Mouse (Mus musculus) CH12.LX (cell line): ENCODE data around the gene Gm884. TPM values are rescaled to one million over a fixed set of nuclear protein-coding genes. Genes with fewer than 3 reads are reported as not detected.

Experiments
- DNase-seq: peaks from one replicate; pipeline ENCODE4 v3.0.0-alpha.2; 2013; ENCODE audit errors: extremely low read depth
- H3K27ac ChIP-seq: 2 replicates; pipeline ENCODE4 v1.5.1; 2012; ENCODE audit warnings: low read depth, mild to moderate bottlenecking, control low read depth, moderate library complexity; ENCODE audit not compliant: insufficient read depth
- H3K27me3 ChIP-seq: replicated peaks from 2 replicates; pipeline ENCODE3; 2012; ENCODE audit warnings: inconsistent platforms
- H3K36me3 ChIP-seq, 2 experiments: replicated peaks in 1 of 2; 2 replicates each; pipeline versions ENCODE3 to v1.6.1; 2012; ENCODE audit warnings: inconsistent platforms in 1 of 2, low read length in 1 of 2, mild to moderate bottlenecking in 1 of 2, mixed read lengths in 1 of 2, moderate library complexity in 1 of 2; ENCODE audit not compliant: control insufficient read depth in 1 of 2, insufficient read depth in 1 of 2
- H3K4me1 ChIP-seq, 2 experiments: 2 replicates each; pipeline ENCODE4 v1.6.1; 2012; ENCODE audit warnings: inconsistent platforms in 1 of 2, moderate library complexity in 1 of 2; ENCODE audit not compliant: insufficient read depth in 2 of 2, control insufficient read depth in 1 of 2
- H3K4me2 ChIP-seq: 2 replicates; pipeline ENCODE4 v1.6.1; 2012; ENCODE audit warnings: low read depth, mild to moderate bottlenecking, control low read depth; ENCODE audit not compliant: poor library complexity, insufficient read depth, severe bottlenecking
- H3K4me3 ChIP-seq, 3 experiments: fragments of 150-350 bp in 1 of 3; sonication (generic) in 1 of 3; replicated peaks in 1 of 3; 2 replicates each; pipeline versions ENCODE3 to v1.5.1; 2011 to 2012; ENCODE audit warnings: low read depth in 2 of 3, low read length in 2 of 3, mild to moderate bottlenecking in 2 of 3, moderate library complexity in 2 of 3, control low read depth in 1 of 3, improper control_type of control experiment in 1 of 3, inconsistent platforms in 1 of 3, mixed read lengths in 1 of 3; ENCODE audit not compliant: poor library complexity in 1 of 3
- H3K79me2 ChIP-seq: replicated peaks from 2 replicates; pipeline ENCODE4 v1.6.1; 2012; ENCODE audit warnings: mild to moderate bottlenecking, moderate library complexity; ENCODE audit not compliant: control insufficient read depth, poor library complexity, insufficient read depth, severe bottlenecking; ENCODE audit errors: extremely low read depth
- H3K9ac ChIP-seq: 2 replicates; pipeline ENCODE4 v1.6.1; 2012; ENCODE audit warnings: low read depth, mild to moderate bottlenecking, control low read depth, moderate library complexity; ENCODE audit not compliant: insufficient read depth
- H3K9me3 ChIP-seq: replicated peaks from 2 replicates; pipeline ENCODE3; 2012; ENCODE audit warnings: low read length, inconsistent platforms, mixed read lengths
- CHD1 ChIP-seq: IDR thresholded peaks from 2 replicates; pipeline ENCODE4 v1.6.1; 2012; ENCODE audit warnings: low read depth, low read length, improper control_type of control experiment, inconsistent platforms
- CTCF ChIP-seq, 2 experiments: IDR thresholded peaks in 1 of 2; conservative IDR thresholded peaks in 1 of 2; 2 replicates each; pipeline ENCODE4 v1.5.1; 2011 to 2012; ENCODE audit warnings: low read depth in 2 of 2, low read length in 2 of 2, improper control_type of control experiment in 1 of 2, inconsistent platforms in 1 of 2, mild to moderate bottlenecking in 1 of 2, moderate library complexity in 1 of 2
- ELF1 ChIP-seq: IDR thresholded peaks from 2 replicates; pipeline ENCODE4 v1.6.1; 2014; ENCODE audit warnings: low read depth, mild to moderate bottlenecking, inconsistent platforms, low read length, improper control_type of control experiment
- ETS1 ChIP-seq: conservative IDR thresholded peaks from 2 replicates; pipeline ENCODE4 v1.6.1; 2012; ENCODE audit warnings: low read depth, mild to moderate bottlenecking, inconsistent platforms, low read length, improper control_type of control experiment, moderate library complexity
- GABPA ChIP-seq: IDR thresholded peaks from 2 replicates; pipeline ENCODE4 v1.6.1; 2012; ENCODE audit warnings: low read depth, low read length, improper control_type of control experiment, inconsistent platforms; ENCODE audit not compliant: insufficient replicate concordance
- JUN ChIP-seq: IDR thresholded peaks from 2 replicates; pipeline ENCODE4 v1.6.1; 2011; ENCODE audit warnings: low read depth, mild to moderate bottlenecking, low read length, improper control_type of control experiment, moderate library complexity; ENCODE audit not compliant: insufficient read depth
- JUND ChIP-seq: conservative IDR thresholded peaks from 2 replicates; pipeline ENCODE4 v1.6.1; 2011; ENCODE audit warnings: low read depth, low read length, improper control_type of control experiment
- KAT2A ChIP-seq: IDR thresholded peaks from 2 replicates; pipeline ENCODE4 v1.6.1; 2012; ENCODE audit warnings: low read length, improper control_type of control experiment, inconsistent platforms; ENCODE audit not compliant: insufficient replicate concordance
- MAZ ChIP-seq: IDR thresholded peaks from 2 replicates; pipeline ENCODE4 v1.6.1; 2012; ENCODE audit warnings: low read depth, mild to moderate bottlenecking, inconsistent platforms, low read length, improper control_type of control experiment, moderate library complexity
- MEF2A ChIP-seq: IDR thresholded peaks from 2 replicates; pipeline ENCODE4 v1.6.1; 2014; ENCODE audit warnings: low read depth, mild to moderate bottlenecking, inconsistent platforms, low read length, improper control_type of control experiment, borderline replicate concordance
- MXI1 ChIP-seq: IDR thresholded peaks from 2 replicates; pipeline ENCODE4 v1.6.1; 2011; ENCODE audit warnings: mild to moderate bottlenecking, low read depth, low read length, improper control_type of control experiment
- MYC ChIP-seq: IDR thresholded peaks from 2 replicates; pipeline ENCODE4 v1.6.1; 2011; ENCODE audit warnings: low read depth, mild to moderate bottlenecking, improper control_type of control experiment, low read length
- NRF1 ChIP-seq: IDR thresholded peaks from 2 replicates; pipeline ENCODE4 v1.6.1; 2014; ENCODE audit warnings: low read depth, mild to moderate bottlenecking, inconsistent platforms, low read length, improper control_type of control experiment, moderate library complexity
- PAX5 ChIP-seq: IDR thresholded peaks from 2 replicates; pipeline ENCODE4 v1.6.1; 2012; ENCODE audit warnings: low read length, inconsistent platforms, mixed read lengths
- POLR2A ChIP-seq: IDR thresholded peaks from 2 replicates; pipeline ENCODE4 v1.6.1; 2011; ENCODE audit warnings: low read depth, mild to moderate bottlenecking, improper control_type of control experiment, low read length
- RCOR1 ChIP-seq: conservative IDR thresholded peaks from 2 replicates; pipeline ENCODE4 v1.6.1; 2012; ENCODE audit warnings: low read depth, mild to moderate bottlenecking, inconsistent platforms, low read length, improper control_type of control experiment
- SMC3 ChIP-seq: IDR thresholded peaks from 2 replicates; pipeline ENCODE4 v1.6.1; 2011; ENCODE audit warnings: low read depth, low read length, improper control_type of control experiment
- USF1 ChIP-seq: IDR thresholded peaks from 2 replicates; pipeline ENCODE4 v1.6.1; 2014; ENCODE audit warnings: low read depth, mild to moderate bottlenecking, inconsistent platforms, low read length, improper control_type of control experiment
- ZC3H11A ChIP-seq: IDR thresholded peaks from 2 replicates; pipeline ENCODE4 v1.6.1; 2012; ENCODE audit warnings: low read depth, mild to moderate bottlenecking, inconsistent platforms, low read length, improper control_type of control experiment
- ZNF384 ChIP-seq: IDR thresholded peaks from 2 replicates; pipeline ENCODE4 v1.6.1; 2012; ENCODE audit warnings: low read depth, low read length, improper control_type of control experiment, inconsistent platforms
- dilution Hi-C: fragments of 300-500 bp; cut with MboI; formaldehyde crosslinking; loops from 2 replicates; pipeline ENCODE4 v1.14.3; 2020; ENCODE audit warnings: low sequenced_read_pairs; ENCODE audit not compliant: extremely low pct_unique_long_range_greater_than_20kb, extremely low pct_ligation_motif_present
- in situ Hi-C: fragments of 300-500 bp; cut with MboI; formaldehyde crosslinking; loops from 3 replicates; pipeline ENCODE4 v1.14.3; 2019; ENCODE audit warnings: low sequenced_read_pairs, low pct_ligation_motif_present, low pct_unique_long_range_greater_than_20kb, mixed read lengths
- polyA plus RNA-seq: library from polyadenylated mRNA; unstranded; fragments of >175 nt; gene quantifications from 2 replicates; pipeline ENCODE4 v1.2.1, GENCODE M21; 2012; ENCODE audit warnings: low read depth; ENCODE audit not compliant: insufficient read length
- total RNA-seq, 2 experiments: library from RNA; depleted of rRNA; stranded (reverse); fragments of 300-350 nt in 1 of 2; fragments of >200 nt in 1 of 2; gene quantifications; 2 replicates each; pipeline ENCODE4 v1.2.3; 2012 to 2014

The Gm884 gene
- total and polyA plus RNA-seq, 3 experiments: not detected

DNA sequence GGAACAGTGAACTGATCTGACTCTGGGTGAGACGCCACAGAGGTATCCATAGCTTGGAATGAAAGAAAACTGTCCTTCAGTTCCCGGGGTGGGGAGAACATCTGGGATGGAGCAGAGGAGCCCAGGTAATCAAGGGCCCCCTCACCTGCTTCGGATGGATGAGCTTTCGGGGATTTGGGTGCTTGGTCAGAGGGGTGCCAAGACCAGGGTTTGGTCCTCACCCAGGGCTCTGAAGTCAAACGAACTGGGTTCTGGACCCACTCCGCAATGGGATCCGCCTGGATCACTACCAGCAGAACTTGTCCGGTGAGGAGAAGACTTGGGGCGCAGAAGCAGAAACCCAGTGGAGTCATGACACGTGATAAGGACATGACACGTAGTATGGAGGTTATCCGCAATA, 116.4 kb downstream of the Gm884 start, which contains the start of gene Lrrc37a:
TSS of gene Lrrc37a (minus strand) at position 101 of the 400 bp plus-strand sequence.
- Histone ChIP-seq H3K4me3 (no peak within 1 kb of the TSS), H3K4me1 (no peaks in the 10 kb centered on the region), H3K27ac (no peak within 1 kb of the TSS), H3K4me2 (no peak within 1 kb of the TSS), H3K9me3 (no peaks in the 10 kb centered on the region), H3K79me2 (no peaks in the 10 kb centered on the region), H3K36me3 (no peaks in the 10 kb centered on the region), H3K27me3 (peaks cover 59% of the 10 kb centered on the region), H3K9ac (no peak within 1 kb of the TSS)
- no peak for TF ChIP-seq JUND
- no peak for TF ChIP-seq MEF2A
- TF ChIP-seq ETS1: no peak
- no peak for TF ChIP-seq MAZ
- no peak for TF ChIP-seq SMC3
- no peak for TF ChIP-seq NRF1
- no peak for TF ChIP-seq CTCF (conservative IDR thresholded peaks at IDR 0.05 in 1 of 2, IDR thresholded peaks at IDR 0.05 in 1 of 2; ENCODE audit: low read depth in 2 of 2, low read length in 2 of 2)
- TF ChIP-seq POLR2A: no peak
- no peak for TF ChIP-seq MXI1
- no peak for TF ChIP-seq MYC
- no peak for TF ChIP-seq KAT2A
- no peak for TF ChIP-seq ELF1
- TF ChIP-seq ZNF384: no peak
- TF ChIP-seq PAX5: no peak
- TF ChIP-seq GABPA: no peak
- no peak for TF ChIP-seq JUN
- TF ChIP-seq RCOR1: no peak
- no peak for TF ChIP-seq ZC3H11A
- no peak for TF ChIP-seq USF1
- TF ChIP-seq CHD1: no peak
- in situ Hi-C loops (no loop called here), dilution Hi-C loops (no loop called here)
- DNase-seq: no peak

Other genes with a start within 250 kb of the Gm884 start
- gene Plekhm1, start 208.5 kb downstream of the Gm884 start, total RNA-seq (2012; rRNA removed): 5.3 and 5.4 TPM in 2 replicates
- gene Plekhm1, start 208.5 kb downstream of the Gm884 start, total RNA-seq (2014; rRNA removed): 2.7 and 3.5 TPM in 2 replicates
- gene Plekhm1, start 208.5 kb downstream of the Gm884 start, polyA plus RNA-seq: 18.3 and 23.2 TPM in 2 replicates
- not detected in 2 replicates for gene Lrrc37a, start 116.5 kb downstream of the Gm884 start, total RNA-seq (2012; rRNA removed)
- not detected in 2 replicates for gene Lrrc37a, start 116.5 kb downstream of the Gm884 start, total RNA-seq (2014; rRNA removed)
- not detected in 2 replicates for gene Lrrc37a, start 116.5 kb downstream of the Gm884 start, polyA plus RNA-seq
- gene Lyzl6, start 17.8 kb upstream of the Gm884 start, total RNA-seq (2012; rRNA removed): not detected in 2 replicates
- gene Lyzl6, start 17.8 kb upstream of the Gm884 start, total RNA-seq (2014; rRNA removed): not detected in 2 replicates
- not detected in 2 replicates for gene Lyzl6, start 17.8 kb upstream of the Gm884 start, polyA plus RNA-seq
- not detected in 2 replicates for gene Rprml, start 28.4 kb upstream of the Gm884 start, total RNA-seq (2012; rRNA removed)
- gene Rprml, start 28.4 kb upstream of the Gm884 start, total RNA-seq (2014; rRNA removed): not detected in 2 replicates
- not detected in 2 replicates for gene Rprml, start 28.4 kb upstream of the Gm884 start, polyA plus RNA-seq
- 93.7 and 109 TPM in 2 replicates for gene Gosr2, start 76.8 kb upstream of the Gm884 start, total RNA-seq (2012; rRNA removed)
- gene Gosr2, start 76.8 kb upstream of the Gm884 start, total RNA-seq (2014; rRNA removed): 106 and 108 TPM in 2 replicates
- 107 and 109 TPM in 2 replicates for gene Gosr2, start 76.8 kb upstream of the Gm884 start, polyA plus RNA-seq
- not detected in 2 replicates for gene Wnt9b, start 128.7 kb upstream of the Gm884 start, total RNA-seq (2012; rRNA removed)
- gene Wnt9b, start 128.7 kb upstream of the Gm884 start, total RNA-seq (2014; rRNA removed): not detected in 2 replicates
- not detected in 2 replicates for gene Wnt9b, start 128.7 kb upstream of the Gm884 start, polyA plus RNA-seq
- gene Wnt3, start 153.0 kb upstream of the Gm884 start, total RNA-seq (2012; rRNA removed): 0.04 TPM in 1 of 2 replicates, not detected in the other
- gene Wnt3, start 153.0 kb upstream of the Gm884 start, total RNA-seq (2014; rRNA removed): not detected in 2 replicates
- gene Wnt3, start 153.0 kb upstream of the Gm884 start, polyA plus RNA-seq: not detected in 2 replicates